Mouse (Mus musculus): ENCODE measurements around the gene Adgrg3.

The Adgrg3 gene

DNA sequence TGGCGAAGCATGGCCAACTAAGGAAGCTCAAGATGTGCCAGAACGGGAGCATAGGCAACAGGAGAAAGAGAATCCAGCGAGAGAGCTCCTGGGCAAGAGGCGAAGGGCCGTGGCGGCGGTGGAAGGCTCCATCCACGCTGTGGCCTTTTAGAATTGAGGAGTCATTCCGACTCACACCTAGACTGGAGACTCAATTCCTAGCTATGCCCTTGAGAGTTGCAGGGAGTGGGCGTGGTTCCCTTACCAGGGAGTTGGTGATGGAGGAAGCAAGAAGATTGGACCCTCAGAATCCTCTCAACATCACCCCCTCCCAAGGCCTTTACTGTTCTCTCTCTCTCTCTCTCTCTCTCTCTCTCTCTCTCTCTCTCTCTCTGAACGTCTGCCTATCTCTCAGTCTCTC is 64.2 kb downstream of the Adgrg3 start:
- no peak for DNase-seq

DNA sequence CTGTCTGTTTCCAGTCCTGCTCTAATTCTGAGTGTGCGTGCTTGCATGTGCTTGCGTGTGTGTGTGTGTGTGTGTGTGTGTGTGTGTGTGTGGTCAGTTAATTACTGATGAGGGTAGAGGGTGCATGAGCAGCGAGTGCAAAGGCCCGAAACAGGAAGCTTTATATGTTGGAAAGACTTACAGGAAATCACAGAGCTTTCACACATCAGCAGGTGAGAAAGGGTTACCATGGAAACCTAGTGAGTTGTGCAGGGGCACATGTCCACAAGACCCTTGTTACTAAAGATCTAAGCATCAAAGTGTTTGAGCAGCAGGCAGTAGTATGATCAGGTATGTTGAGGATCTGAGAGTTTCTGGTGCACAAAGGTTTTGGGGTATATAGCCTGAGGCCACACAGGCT is 66.8 kb downstream of the Adgrg3 start:
- no peak for DNase-seq

DNA sequence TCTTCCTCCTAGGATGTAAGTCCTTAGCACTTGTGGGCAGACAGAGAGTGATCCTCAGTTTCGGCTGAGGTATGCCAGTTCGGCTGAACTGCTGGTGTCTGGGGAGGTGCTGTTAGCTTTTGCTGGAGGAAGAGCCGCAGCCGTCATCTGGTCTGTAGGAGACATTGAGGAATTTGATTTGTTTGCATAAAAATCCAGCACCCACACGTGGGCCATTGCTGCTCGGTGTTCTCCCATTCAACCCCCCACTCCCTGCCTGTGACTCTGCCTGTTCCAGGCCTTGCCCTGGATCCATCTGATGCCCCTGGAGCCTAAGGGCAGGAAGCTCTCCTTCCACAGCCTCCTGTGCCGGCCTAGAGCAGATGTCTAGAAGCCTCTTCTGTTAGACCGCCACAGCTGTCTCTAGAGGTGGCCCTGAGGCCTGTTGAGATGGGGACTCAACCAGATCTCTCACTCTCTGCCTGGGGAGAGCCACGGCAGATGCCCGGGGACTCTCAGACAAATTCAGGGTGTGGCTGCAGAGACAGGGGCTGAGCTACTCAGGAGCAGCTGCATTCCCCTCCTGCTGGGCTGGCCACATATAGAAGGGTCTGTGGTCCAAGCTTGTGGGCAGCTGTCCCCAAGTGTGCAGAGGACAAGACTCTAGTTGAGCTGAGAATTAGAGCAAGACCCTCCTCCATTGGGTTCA is 67.4 kb downstream of the Adgrg3 start:
- DNase-seq: no peak

DNA sequence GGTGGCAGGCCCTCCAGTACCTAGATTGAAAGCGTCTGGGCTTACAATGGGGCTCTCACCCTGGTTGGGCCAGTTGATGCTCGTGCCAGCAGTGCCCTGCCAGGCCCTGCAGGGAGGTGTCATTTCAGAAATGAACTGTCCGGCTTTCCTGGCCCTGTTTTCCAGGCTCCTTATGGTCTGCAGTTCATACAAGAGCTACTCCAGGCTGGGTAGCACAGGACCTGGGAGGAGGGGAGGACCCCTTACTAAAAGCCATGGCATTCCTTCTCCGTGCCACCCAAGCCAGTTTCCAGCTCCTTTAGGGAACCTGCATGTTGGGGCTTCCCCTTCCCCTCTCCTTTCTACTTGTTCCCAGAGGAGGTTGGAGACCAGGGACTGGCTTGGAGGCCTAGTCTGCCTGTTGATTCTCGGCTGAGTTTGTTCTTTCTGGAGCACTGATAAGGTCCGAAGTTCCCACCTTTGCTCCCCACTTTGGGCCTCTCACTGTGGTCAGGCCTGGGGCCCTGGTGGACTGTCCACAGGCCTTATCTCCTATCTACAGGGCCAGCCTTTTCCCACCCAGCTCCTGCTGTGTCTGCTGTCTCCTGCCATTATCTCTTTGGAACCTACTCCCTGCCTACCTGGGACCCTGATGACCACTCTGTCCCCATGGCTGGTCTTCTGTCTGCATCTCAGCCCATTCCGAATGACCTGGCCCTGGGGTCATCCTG is 68.1 kb downstream of the Adgrg3 start:
- no peak for DNase-seq

DNA sequence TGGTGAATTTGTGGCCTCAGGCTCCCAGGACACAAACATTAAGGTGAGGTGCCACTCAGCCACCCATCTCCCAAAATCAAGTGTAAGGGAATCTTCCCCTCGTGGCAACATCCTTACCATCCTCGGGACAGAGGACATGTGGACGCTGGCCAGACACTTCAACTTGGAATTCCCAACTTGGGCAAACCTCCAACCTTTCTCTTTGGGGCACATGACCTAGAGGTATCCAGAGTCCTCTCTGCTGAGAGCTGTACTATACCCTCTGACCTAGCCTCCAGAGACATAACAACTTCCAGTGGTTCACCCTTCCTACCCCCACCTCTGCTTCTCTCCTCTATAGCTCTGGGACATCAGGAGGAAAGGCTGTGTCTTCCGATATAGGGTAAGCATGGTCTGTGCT is 76.1 kb downstream of the Adgrg3 start:
- no peak for DNase-seq
